Mouse (Mus musculus): ENCODE results near the gene Stk24.
A peak's percentile ranks its signal among the peaks of the same experiment; 100 is the strongest.

The Stk24 gene

DNA sequence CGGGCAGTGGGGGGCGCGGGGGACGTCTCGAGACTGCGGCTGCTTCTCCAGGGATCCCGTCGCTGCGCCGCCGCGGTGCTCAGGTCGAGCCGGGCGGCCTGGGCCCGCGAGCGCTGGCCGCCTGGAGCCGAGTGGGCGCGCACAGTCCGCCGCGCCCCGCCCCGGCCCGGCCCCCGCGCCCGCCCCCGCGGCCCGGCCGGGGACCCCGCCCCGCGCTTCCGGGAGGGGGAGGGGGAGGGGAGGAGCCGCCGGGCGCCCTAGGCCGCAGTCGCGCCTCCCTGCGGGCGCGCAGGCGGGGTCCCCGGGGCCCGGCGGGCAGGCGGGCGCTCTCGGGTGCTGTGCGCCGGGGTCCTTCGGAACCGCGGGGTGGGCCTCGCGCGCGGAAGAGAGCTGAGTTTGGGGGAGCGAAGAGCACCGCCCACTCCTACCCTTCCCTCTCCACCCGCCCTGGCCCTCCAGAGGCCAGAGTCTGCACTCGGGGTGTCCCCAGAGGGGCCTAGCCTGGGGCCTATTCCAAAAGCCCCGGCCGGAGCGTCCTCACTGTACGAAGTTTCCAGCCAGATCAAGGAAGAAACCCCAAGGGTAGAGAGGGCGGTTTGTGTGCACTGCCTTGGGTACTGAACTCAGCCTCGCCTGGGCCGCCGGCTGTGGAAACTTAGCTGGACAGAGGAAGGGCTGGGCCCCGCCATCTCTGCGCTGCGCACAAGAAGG is 540 bp downstream of the Stk24 start:
- DNase-seq (ENCODE audit: low spot score in 2 of 2): peak; percentile 73 to 86

GRCm38 (mm10) chr14:121378243-121379115 is 1.3 kb downstream of the Stk24 start:
- DNase-seq (ENCODE audit: low spot score in 2 of 2): peak; percentile 61 to 70

DNA sequence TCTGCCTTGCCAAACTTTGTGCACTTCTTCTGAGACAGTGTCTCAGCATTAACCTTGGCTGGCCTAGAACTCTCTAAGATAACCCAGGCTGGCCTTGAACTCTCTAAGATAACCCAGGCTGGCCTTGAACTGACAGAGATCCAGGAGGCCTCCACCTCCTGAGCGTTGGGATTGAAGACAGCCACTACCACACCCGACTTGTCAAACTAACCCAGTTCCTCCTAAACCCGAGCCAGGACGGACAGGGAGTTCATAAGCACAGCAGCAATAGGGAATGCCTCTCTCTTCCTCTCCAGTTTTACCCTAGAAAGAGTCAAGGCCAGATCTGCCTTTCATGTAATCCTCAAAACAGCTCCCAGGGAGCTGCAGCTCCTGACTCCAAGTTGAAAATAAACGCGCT is 3.2 kb downstream of the Stk24 start:
- DNase-seq (ENCODE audit: low spot score in 2 of 2): no peak

- no peak for DNase-seq (ENCODE audit: low spot score in 2 of 2)
Observed at GRCm38 (mm10) chr14:121373901-121374300, 5.9 kb downstream of the Stk24 start.

- no peak for DNase-seq (ENCODE audit: low spot score in 2 of 2)
Observed at GRCm38 (mm10) chr14:121373020-121373419, 6.8 kb downstream of the Stk24 start.

GRCm38 (mm10) chr14:121371911-121372820 is 7.6 kb downstream of the Stk24 start:
- no peak for DNase-seq (ENCODE audit: low spot score in 2 of 2)

DNA sequence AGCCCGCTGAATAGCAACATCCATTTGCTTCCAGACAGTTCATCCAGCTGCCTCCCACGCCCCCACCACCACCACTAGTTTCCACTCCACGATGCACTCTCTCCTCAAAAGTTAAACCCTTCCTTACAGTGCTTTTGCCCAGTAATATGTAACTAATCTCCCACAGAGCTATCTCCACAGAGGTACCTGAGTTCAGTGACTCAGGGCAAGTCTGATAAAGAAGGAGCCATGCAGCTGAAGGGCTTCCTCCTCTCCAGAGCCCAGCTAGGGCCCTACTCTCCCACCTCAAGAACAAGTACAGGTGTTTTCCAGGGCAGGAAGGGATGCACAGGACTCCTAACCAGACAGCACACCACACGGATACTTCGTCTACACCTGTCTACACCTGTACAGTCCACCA is 10.4 kb downstream of the Stk24 start:
- no peak for DNase-seq (ENCODE audit: low spot score in 2 of 2)

DNA sequence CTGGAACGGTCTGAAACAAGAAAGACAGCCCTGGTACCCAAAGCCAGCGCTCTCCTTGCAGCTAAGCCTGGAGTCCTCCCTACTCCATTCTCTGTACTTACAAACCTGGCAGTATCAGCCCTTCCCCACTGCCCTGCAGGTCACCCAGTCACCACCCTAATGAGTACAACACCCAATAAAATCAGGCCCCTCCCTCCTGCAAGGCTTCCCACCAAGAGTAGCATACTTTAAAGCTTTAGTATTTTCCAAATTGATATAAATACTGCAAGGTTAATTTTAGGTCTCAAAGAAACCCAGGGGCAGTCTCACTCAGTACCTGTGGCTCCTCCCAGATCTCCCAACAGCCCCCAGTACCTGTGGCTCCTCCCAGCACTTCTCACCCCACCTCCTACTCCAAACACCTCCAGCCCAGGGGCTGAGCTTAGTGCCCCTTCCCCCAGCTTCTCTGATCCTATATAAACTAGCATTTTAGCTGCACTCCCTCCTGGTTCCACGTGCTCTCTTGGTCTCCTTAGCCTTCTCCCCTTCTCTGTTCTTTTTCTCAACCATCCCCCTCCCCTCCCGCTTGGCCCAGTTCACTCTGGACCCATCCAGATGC is 11.6 kb downstream of the Stk24 start:
- no peak for DNase-seq (ENCODE audit: low spot score in 2 of 2)

DNA sequence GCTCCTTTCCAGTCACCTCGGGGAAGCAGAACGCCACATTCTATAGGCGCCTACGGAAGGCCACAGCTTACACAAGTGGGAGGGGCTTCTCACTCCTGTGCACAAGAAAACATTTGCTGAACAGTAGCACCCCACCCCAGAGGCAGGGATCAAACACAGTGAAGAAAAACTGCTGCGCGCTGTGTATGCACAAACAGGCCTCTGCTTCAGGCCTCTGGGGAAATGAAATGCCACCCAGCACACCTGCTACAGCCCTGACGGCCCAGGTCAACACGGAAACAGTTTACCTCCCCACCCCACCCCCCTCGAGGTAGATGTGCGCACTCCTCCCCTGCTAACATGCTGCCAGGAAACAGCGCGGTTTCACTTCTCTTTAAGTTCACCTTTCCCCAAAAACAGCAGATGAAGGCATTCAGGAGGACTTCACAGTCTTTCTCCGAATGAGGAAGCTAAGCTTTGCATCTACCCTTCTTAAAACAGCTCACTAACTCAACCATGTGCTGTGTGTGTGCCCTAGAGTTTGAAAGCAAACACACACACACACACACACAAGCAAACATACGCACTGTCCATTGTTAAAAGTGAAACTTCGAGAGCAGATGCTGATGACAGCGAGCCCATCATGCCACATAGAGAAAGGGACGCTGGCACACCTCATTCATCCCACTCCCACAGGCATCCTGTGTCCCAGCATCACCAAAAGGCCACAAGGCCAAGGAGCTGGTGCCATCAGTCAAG is 13.7 kb downstream of the Stk24 start:
- DNase-seq (ENCODE audit: low spot score in 2 of 2): no peak

DNA sequence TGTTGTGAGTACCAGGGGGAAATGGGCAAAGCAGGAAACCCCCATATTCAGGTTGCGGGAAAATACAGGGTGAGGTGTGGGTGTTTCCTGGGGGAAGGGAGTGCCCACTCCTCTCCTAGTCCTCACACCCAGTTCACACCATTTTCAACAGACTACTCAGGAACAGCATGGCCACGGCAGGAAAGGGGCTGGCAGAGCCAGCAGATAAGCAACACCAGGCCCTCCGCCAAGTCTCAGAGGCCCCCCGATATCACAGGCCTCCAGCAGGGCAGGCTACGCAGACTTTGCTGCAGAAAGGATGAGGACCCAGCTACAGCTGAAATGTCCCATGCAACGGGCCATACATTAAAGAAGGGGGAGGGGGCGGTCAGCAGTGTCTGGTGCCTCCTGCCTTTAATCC is 14.4 kb downstream of the Stk24 start:
- no peak for DNase-seq (ENCODE audit: low spot score in 2 of 2)

GRCm38 (mm10) chr14:121364282-121364681 is 15.5 kb downstream of the Stk24 start:
- DNase-seq (ENCODE audit: low spot score in 2 of 2): no peak

- peak; percentile 66 to 73 for DNase-seq (ENCODE audit: low spot score in 2 of 2)
Observed at GRCm38 (mm10) chr14:121361319-121362114, 18.3 kb downstream of the Stk24 start.

GRCm38 (mm10) chr14:121359850-121360249 is 20.0 kb downstream of the Stk24 start:
- DNase-seq (ENCODE audit: low spot score in 2 of 2): no peak

- no peak for DNase-seq (ENCODE audit: low spot score in 2 of 2)
Observed at GRCm38 (mm10) chr14:121359015-121359414, 20.8 kb downstream of the Stk24 start.

- no peak for DNase-seq (ENCODE audit: low spot score in 2 of 2)
Observed at GRCm38 (mm10) chr14:121358327-121358726, 21.5 kb downstream of the Stk24 start.

DNA sequence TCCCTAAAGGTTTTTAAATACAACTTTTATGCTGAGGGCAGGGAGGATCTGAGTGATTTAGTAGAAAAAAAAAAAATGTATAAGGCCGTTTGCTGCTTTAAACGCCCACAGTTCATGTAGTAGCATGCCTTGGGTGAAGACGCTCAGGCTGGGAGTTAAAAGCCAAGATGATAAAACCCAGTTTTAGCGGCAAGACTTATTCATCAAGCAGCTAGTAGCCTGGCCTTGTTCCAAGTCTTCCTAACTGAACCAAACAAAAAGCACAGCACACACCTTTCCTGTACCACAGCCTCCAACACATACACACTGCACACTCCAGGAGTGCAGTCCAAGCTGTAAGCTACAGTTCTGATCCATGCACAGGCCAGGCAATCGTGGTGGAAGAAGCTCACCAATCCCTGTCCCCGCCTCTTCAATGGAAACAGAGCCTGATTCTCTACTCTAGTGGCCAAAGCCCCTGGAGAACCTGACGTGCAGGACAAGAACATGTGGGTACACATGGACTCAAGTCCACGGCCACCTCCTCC is 23.4 kb downstream of the Stk24 start:
- no peak for DNase-seq (ENCODE audit: low spot score in 2 of 2)

DNA sequence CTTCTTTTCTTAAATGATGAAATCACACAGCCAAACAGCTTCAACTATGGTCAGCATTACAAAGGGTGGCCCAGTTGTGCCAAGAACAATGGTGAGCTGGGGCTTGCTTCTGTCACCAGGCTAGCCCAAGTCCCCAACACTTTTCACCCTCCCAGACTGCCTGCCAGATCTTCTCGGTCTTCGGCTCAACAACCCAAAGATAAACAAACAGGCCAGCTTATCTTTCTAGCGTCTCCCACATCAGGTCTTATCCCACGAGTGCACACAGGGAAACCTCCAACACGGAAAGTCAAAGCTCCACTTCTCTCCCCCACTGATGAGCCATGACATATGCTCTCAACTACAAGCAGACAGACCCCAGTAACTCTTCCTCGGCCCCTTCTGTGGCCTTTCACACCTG is 24.1 kb downstream of the Stk24 start:
- DNase-seq (ENCODE audit: low spot score in 2 of 2): no peak

DNA sequence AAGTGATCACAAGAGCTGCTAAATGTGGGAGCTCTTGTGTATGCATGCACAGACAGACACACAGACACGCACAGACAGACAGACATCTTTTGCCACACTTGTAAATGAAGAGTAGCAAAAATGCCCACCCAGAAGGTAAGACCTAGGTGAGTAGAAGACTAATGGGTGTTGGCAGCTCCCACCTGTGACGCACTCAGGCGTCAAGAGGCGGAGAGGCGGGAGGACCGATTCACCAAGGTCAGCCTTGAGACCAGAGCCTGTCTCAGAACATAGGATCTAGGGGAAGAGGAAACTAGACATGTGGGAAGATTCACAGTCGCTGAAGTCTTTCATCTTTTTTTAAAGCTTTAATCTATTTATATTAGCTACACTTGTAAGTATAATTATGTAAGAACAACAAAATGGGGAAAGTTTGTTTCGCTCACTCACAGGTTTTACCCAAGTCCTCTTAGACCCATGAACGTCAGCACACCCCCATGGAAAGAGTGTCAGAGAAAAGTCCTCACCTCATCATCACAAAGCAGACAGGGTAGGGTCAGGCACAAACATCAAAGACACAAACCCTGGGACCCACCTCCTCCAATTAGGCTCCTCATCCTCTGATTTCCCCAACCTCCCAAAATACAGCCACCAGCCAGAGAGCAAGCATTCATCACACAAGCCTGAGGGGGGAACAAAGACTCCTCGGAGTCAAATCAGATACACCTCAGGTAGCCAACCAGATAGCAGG is 26.0 kb downstream of the Stk24 start:
- DNase-seq (ENCODE audit: low spot score in 2 of 2): no peak

GRCm38 (mm10) chr14:121352744-121353143 is 27.1 kb downstream of the Stk24 start:
- no peak for DNase-seq (ENCODE audit: low spot score in 2 of 2)
